ENCODE assay signal across 8 mouse cellular contexts in the genomic region with DNA sequence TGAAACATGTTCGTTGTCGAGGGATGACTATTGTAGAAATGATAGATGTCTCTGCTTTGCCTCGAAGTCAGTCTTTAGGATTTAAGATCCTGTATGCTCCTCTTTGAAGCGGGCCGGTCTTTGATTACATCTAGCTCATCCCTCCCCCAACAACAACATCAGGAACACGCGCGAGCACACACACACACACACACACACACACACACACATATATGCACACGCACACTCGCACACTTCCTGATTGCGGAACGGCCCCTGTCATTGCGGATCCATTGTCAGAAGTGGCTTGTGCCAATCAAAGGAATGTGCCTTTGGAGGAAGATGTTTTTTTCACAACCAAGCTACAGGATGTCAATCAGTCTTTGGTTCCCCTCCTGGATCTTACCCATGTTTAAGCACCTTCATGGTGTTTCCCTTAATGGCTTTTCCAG. TPM values are rescaled to one million over a fixed set of nuclear protein-coding genes. Genes with fewer than 3 reads are reported as not detected.
A peak's percentile ranks its signal among the peaks of the same experiment; 100 is the strongest.
DNase-seq lines count a peak whose midpoint lies in the region; ATAC-seq and TF ChIP-seq lines count a peak whose summit lies in the region.

No protein-coding gene starts in this region.

- no peaks in the 10 kb centered on the region for H3K36me3 ChIP-seq in kidney, embryonic 16.5 days (ENCODE audit: insufficient read depth, low read length)
- no peaks in the 10 kb centered on the region for H3K36me3 ChIP-seq in heart, embryonic 16.5 days (ENCODE audit: control insufficient read depth, insufficient read depth)
- H3K36me3 ChIP-seq in liver, embryonic 15.5 days (replicated peaks), result no peaks in the 10 kb centered on the region
- H3K36me3 ChIP-seq in neural tube, embryonic 13.5 days, result no peaks in the 10 kb centered on the region

- peak overlapping the region; percentile 97 for H3K9ac ChIP-seq in kidney, embryonic 16.5 days (replicated peaks; ENCODE audit: low read length)
- peak overlapping the region; percentile 97 for H3K9ac ChIP-seq in heart, embryonic 16.5 days (ENCODE audit: low read length)
- H3K9ac ChIP-seq in liver, embryonic 15.5 days, result peak overlapping the region; percentile 93
- H3K9ac ChIP-seq in neural tube, embryonic 13.5 days, result peak overlapping the region; percentile 98

- 0 out of 2 replicates have a peak overlapping the region, but pooled peaks have one; percentile 97 for H3K27ac ChIP-seq in kidney, embryonic 16.5 days (ENCODE audit: low read length)
- H3K27ac ChIP-seq in bone marrow, adult 2 months (ENCODE audit: control insufficient read depth, insufficient read depth, low read depth, low read length, poor library complexity), result peak overlapping the region; percentile 97
- peak overlapping the region; percentile 92 for H3K27ac ChIP-seq in heart, embryonic 16.5 days (ENCODE audit: low read length)
- peak overlapping the region; percentile 94 for H3K27ac ChIP-seq in liver, embryonic 15.5 days (replicated peaks)
- peak overlapping the region; percentile 99 for H3K27ac ChIP-seq in neural tube, embryonic 13.5 days (replicated peaks)

- peaks cover 29% of the 10 kb centered on the region for H3K4me1 ChIP-seq in kidney, embryonic 16.5 days (ENCODE audit: insufficient read depth, low read length)
- peaks cover 2% of the 10 kb centered on the region; the same call in 1 of the 2 replicates for H3K4me1 ChIP-seq in bone marrow, adult 2 months (ENCODE audit: control insufficient read depth, insufficient read depth, low read length)
- peaks cover 14% of the 10 kb centered on the region for H3K4me1 ChIP-seq in heart, embryonic 16.5 days (ENCODE audit: control insufficient read depth, insufficient read depth, low read length)
- peaks cover 62% of the 10 kb centered on the region for H3K4me1 ChIP-seq in liver, embryonic 15.5 days (replicated peaks)
- peaks cover 31% of the 10 kb centered on the region for H3K4me1 ChIP-seq in neural tube, embryonic 13.5 days (replicated peaks)

- DNase-seq in kidney, adult 11 months, result no peak
- no peak for DNase-seq in urinary bladder, postnatal 14 days (ENCODE audit: low spot score)
- no peak for DNase-seq in layer of hippocampus, postnatal 14 days (ENCODE audit: low spot score in 2 of 2)

- H3K4me3 ChIP-seq in kidney, embryonic 16.5 days (ENCODE audit: low read length), result peak overlapping the region; percentile 94
- H3K4me3 ChIP-seq in bone marrow, adult 2 months (replicated peaks; ENCODE audit: control insufficient read depth, low read depth, low read length), result peak overlapping the region; percentile 71
- H3K4me3 ChIP-seq in heart, embryonic 16.5 days (ENCODE audit: low read length), result peak overlapping the region; percentile 97
- H3K4me3 ChIP-seq in liver, embryonic 15.5 days (replicated peaks), result peak overlapping the region; percentile 88
- H3K4me3 ChIP-seq in neural tube, embryonic 13.5 days, result peak overlapping the region; percentile 96

- TF ChIP-seq CTCF in bone marrow, adult 2 months (IDR thresholded peaks at IDR 0.05; ENCODE audit: control insufficient read depth, insufficient read depth, low read length), result no peak

- peak overlapping the region; percentile 96 for H3K4me2 ChIP-seq in kidney, embryonic 16.5 days (replicated peaks; ENCODE audit: low read depth, low read length)
- peak overlapping the region; percentile 98 for H3K4me2 ChIP-seq in heart, embryonic 16.5 days (ENCODE audit: low read depth, low read length)
- H3K4me2 ChIP-seq in liver, embryonic 15.5 days, result peak overlapping the region; percentile 99
- peak overlapping the region; percentile 89 for H3K4me2 ChIP-seq in neural tube, embryonic 13.5 days

- no peak for TF ChIP-seq POLR2A in bone marrow, adult 2 months (IDR thresholded peaks at IDR 0.05; ENCODE audit: borderline replicate concordance, control insufficient read depth, low read depth, low read length)

- no peak for ATAC-seq in kidney, embryonic 16.5 days (ENCODE audit: low FRiP score, low TSS enrichment)
- ATAC-seq in heart, embryonic 16.5 days (replicated peaks; ENCODE audit: extremely low read depth, insufficient read depth, low FRiP score), result no peak
- no peak for ATAC-seq in liver, embryonic 15.5 days (ENCODE audit: insufficient read depth)
- ATAC-seq in neural tube, embryonic 13.5 days (ENCODE audit: low read depth), result no peak

- H3K27me3 ChIP-seq in kidney, embryonic 16.5 days (ENCODE audit: insufficient read depth, low read length), result no peaks in the 10 kb centered on the region
- no peaks in the 10 kb centered on the region for H3K27me3 ChIP-seq in heart, embryonic 16.5 days (ENCODE audit: control insufficient read depth, insufficient read depth, low read length)
- no peaks in the 10 kb centered on the region for H3K27me3 ChIP-seq in liver, embryonic 15.5 days
- H3K27me3 ChIP-seq in neural tube, embryonic 13.5 days, result no peaks in the 10 kb centered on the region

- no peaks in the 10 kb centered on the region for H3K9me3 ChIP-seq in kidney, embryonic 16.5 days (ENCODE audit: low read length)
- no peaks in the 10 kb centered on the region for H3K9me3 ChIP-seq in heart, embryonic 16.5 days (replicated peaks; ENCODE audit: control insufficient read depth, low read length)
- H3K9me3 ChIP-seq in liver, embryonic 15.5 days (replicated peaks), result no peaks in the 10 kb centered on the region
- H3K9me3 ChIP-seq in neural tube, embryonic 13.5 days, result no peaks in the 10 kb centered on the region

- WGBS in kidney, embryonic 16.5 days, result 0% methylated on average over 13 of the region's 13 CpGs
- WGBS in bone marrow, adult 2 months, result 2% methylated on average over 13 of the region's 13 CpGs
- under 1% methylated on average over 13 of the region's 13 CpGs for WGBS in heart, embryonic 16.5 days
- WGBS in liver, embryonic 15.5 days (ENCODE audit: insufficient replicate concordance), result under 1% methylated on average over 13 of the region's 13 CpGs
- under 1% methylated on average over 13 of the region's 13 CpGs for WGBS in neural tube, embryonic 13.5 days

RNA-seq across cellular contexts. Expression of gene Zfp652, which starts 1.4 kb away (rescaled TPM):
- 22.6 and 24.0 TPM in 2 replicates for polyA plus RNA-seq in kidney, embryonic 16.5 days (2015; fragmentation: Nextera tagmentation; extraction: Ambion mirVana)
- polyA plus RNA-seq in bone marrow, adult 2 months (2011; ENCODE audit: insufficient read depth, insufficient read length, low replicate concordance, missing spikeins), result 15.3 and 24.5 TPM in 2 replicates
- polyA plus RNA-seq in heart, embryonic 16.5 days (2015; fragmentation: Nextera tagmentation; extraction: Ambion mirVana), result 13.6 and 14.0 TPM in 2 replicates
- 5.5 and 6.2 TPM in 2 replicates for polyA plus RNA-seq in liver, embryonic 15.5 days (2015; fragmentation: Nextera tagmentation; extraction: Ambion mirVana)
- polyA plus RNA-seq in neural tube, embryonic 13.5 days (2015; fragmentation: Nextera tagmentation; extraction: Ambion mirVana), result 28.8 and 30.1 TPM in 2 replicates
- total RNA-seq in layer of hippocampus, postnatal 14 days (2021), result 10 to 100 TPM; 48.7 to 49.6 TPM

RNA-seq across cellular contexts. Expression of gene B130006D01Rik, which starts 9.6 kb away (rescaled TPM):
- polyA plus RNA-seq in kidney, embryonic 16.5 days (2015; fragmentation: Nextera tagmentation; extraction: Ambion mirVana), result 1.1 and 1.8 TPM in 2 replicates
- polyA plus RNA-seq in bone marrow, adult 2 months (2011; ENCODE audit: insufficient read depth, insufficient read length, low replicate concordance, missing spikeins), result 0.41 TPM in 1 of 2 replicates, not detected in the other
- 0.69 and 0.98 TPM in 2 replicates for polyA plus RNA-seq in heart, embryonic 16.5 days (2015; fragmentation: Nextera tagmentation; extraction: Ambion mirVana)
- 0.28 and 0.29 TPM in 2 replicates for polyA plus RNA-seq in liver, embryonic 15.5 days (2015; fragmentation: Nextera tagmentation; extraction: Ambion mirVana)
- polyA plus RNA-seq in neural tube, embryonic 13.5 days (2015; fragmentation: Nextera tagmentation; extraction: Ambion mirVana), result 1.3 TPM in 2 replicates
- 1 to 10 TPM; 1.4 to 2.0 TPM for total RNA-seq in layer of hippocampus, postnatal 14 days (2021)

RNA-seq across cellular contexts. Expression of gene Phb, which starts 47.1 kb away (rescaled TPM):
- 258 and 288 TPM in 2 replicates for polyA plus RNA-seq in kidney, embryonic 16.5 days (2015; fragmentation: Nextera tagmentation; extraction: Ambion mirVana)
- 26.2 and 95.5 TPM in 2 replicates for polyA plus RNA-seq in bone marrow, adult 2 months (2011; ENCODE audit: insufficient read depth, insufficient read length, low replicate concordance, missing spikeins)
- 295 and 306 TPM in 2 replicates for polyA plus RNA-seq in heart, embryonic 16.5 days (2015; fragmentation: Nextera tagmentation; extraction: Ambion mirVana)
- 113 and 129 TPM in 2 replicates for polyA plus RNA-seq in liver, embryonic 15.5 days (2015; fragmentation: Nextera tagmentation; extraction: Ambion mirVana)
- polyA plus RNA-seq in neural tube, embryonic 13.5 days (2015; fragmentation: Nextera tagmentation; extraction: Ambion mirVana), result 185 and 188 TPM in 2 replicates
- 100 to 1,000 TPM in 1 of 2 experiments, 10 to 100 TPM in 1; 88.1 to 119 TPM for total RNA-seq in layer of hippocampus, postnatal 14 days (2021)
